Comparison of ENCODE assay signal across 9 mouse cellular contexts in the genomic region with DNA sequence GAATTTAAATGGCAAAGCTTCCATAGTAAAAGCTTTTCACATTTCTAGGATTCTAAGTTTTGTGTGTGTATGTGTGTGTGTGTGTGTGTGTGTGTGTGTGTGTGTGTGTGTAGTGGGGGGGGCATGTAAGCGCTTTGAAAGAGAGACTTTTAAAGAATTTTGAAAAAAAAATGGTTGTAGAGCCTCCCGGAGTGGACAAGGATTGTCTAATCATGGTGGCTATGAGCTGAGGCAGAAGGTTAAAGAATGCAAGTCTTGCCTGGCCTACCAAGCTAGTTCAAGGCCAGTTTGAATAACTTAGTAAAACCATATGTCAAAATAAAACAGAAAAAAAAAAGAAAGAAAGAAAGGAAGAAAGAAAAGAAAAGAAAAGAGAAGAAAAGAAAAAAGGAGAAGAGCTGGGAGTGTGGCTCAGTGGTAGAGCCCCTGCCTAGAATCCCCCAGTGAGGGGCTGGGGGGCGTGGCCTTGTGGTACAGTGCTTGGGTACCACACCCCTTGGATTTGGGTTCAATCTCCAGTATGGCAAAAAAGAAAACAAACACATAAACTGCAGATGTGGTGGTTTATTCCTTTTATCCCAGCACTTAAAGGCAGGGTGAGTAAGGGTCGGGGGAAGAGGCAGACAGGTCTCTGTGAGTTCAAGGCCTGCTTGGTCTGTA. TPM values are rescaled to one million over a fixed set of nuclear protein-coding genes. Genes with fewer than 3 reads are reported as not detected.
A peak's percentile ranks its signal among the peaks of the same experiment; 100 is the strongest.
DNase-seq lines count a peak whose midpoint lies in the region; ATAC-seq and TF ChIP-seq lines count a peak whose summit lies in the region.
"Had no signal": no experiment of that assay in that cellular context is flagged by ENCODE, and none has a peak within 500 bp of the region (broad histone marks: within the 10 kb centered on the region; RNA-seq: fewer than 3 reads in every experiment).

No protein-coding gene starts in this region.

- peaks cover 50% of the 10 kb centered on the region for H3K4me1 ChIP-seq in heart, embryonic 12.5 days (replicated peaks)
- H3K4me1 ChIP-seq in forebrain, postnatal 0 days (ENCODE audit: insufficient read depth): peaks cover 10% of the 10 kb centered on the region; the same call in 1 of the 2 replicates
- peaks cover 87% of the 10 kb centered on the region for H3K4me1 ChIP-seq in liver, embryonic 15.5 days (replicated peaks)

- no peak for TF ChIP-seq CTCF in forebrain, postnatal 0 days (IDR thresholded peaks at IDR 0.05; ENCODE audit: low read depth)

- H3K36me3 ChIP-seq in heart, embryonic 12.5 days: peaks cover 38% of the 10 kb centered on the region
- no peaks in the 10 kb centered on the region for H3K36me3 ChIP-seq in forebrain, postnatal 0 days (ENCODE audit: insufficient read depth)
- H3K36me3 ChIP-seq in liver, embryonic 15.5 days (replicated peaks): peaks cover 39% of the 10 kb centered on the region

- H3K4me3 ChIP-seq in heart, embryonic 12.5 days: peak overlapping the region; percentile 62
- peak overlapping the region; percentile 50 for H3K4me3 ChIP-seq in forebrain, postnatal 0 days (ENCODE audit: low read depth, low read length)
- peak overlapping the region; percentile 68 for H3K4me3 ChIP-seq in liver, embryonic 15.5 days (replicated peaks)

- 0 out of 2 replicates have a peak overlapping the region, but pooled peaks have one; percentile 82 for H3K9ac ChIP-seq in heart, embryonic 12.5 days
- H3K9ac ChIP-seq in forebrain, postnatal 0 days: peak overlapping the region; percentile 65; the same call in 1 of the 2 replicates
- peak overlapping the region; percentile 81 for H3K9ac ChIP-seq in liver, embryonic 15.5 days

- intact Hi-C loops in heart, postnatal 36 days (cut with DNase I): loop anchor here (2.0 kb wide), 1 partner anchor 27 kb away; no protein-coding TSS in a partner anchor
- intact Hi-C loops in gastrocnemius, postnatal 14 days (cut with DNase I; ENCODE audit: low total_unique reads): no loop called here

- 84% methylated on average over 4 of the region's 4 CpGs for WGBS in heart, embryonic 12.5 days
- WGBS in forebrain, postnatal 0 days: 94% methylated on average over 4 of the region's 4 CpGs
- 72% methylated on average over 4 of the region's 4 CpGs for WGBS in liver, embryonic 15.5 days (ENCODE audit: insufficient replicate concordance)

- H3K27me3 ChIP-seq in heart, embryonic 12.5 days (replicated peaks): no peaks in the 10 kb centered on the region
- H3K27me3 ChIP-seq in forebrain, postnatal 0 days (ENCODE audit: insufficient read depth, low read length): no peaks in the 10 kb centered on the region
- H3K27me3 ChIP-seq in liver, embryonic 15.5 days: no peaks in the 10 kb centered on the region
- H3K27me3 ChIP-seq: CH12.LX had no signal

- no peak for ATAC-seq in heart, embryonic 12.5 days (ENCODE audit: insufficient number of reproducible peaks, low FRiP score)
- ATAC-seq in forebrain, postnatal 0 days: no peak; the same call in 1 of the 2 replicates
- ATAC-seq in liver, embryonic 15.5 days (ENCODE audit: insufficient read depth): no peak
- ATAC-seq in granulocyte monocyte progenitor cell, adult 5-6 weeks (replicated peaks; ENCODE audit: poor library complexity, severe bottlenecking): no peak

- DNase-seq in heart, postnatal 36 days: no peak
- DNase-seq in ZHBTc4 (ENCODE audit: low read depth, low spot score): peak; percentile 29
- DNase-seq in forebrain, postnatal 0 days: no peak
- no peak for DNase-seq in gastrocnemius, postnatal 14 days
- no peak for DNase-seq in adrenal gland, postnatal 36 days

- no peaks in the 10 kb centered on the region for H3K9me3 ChIP-seq in heart, embryonic 12.5 days (replicated peaks)
- H3K9me3 ChIP-seq in forebrain, postnatal 0 days (ENCODE audit: low read length): no peaks in the 10 kb centered on the region
- no peaks in the 10 kb centered on the region for H3K9me3 ChIP-seq in liver, embryonic 15.5 days (replicated peaks)

- peak overlapping the region; percentile 92 for H3K4me2 ChIP-seq in heart, embryonic 12.5 days
- peak overlapping the region; percentile 88 for H3K4me2 ChIP-seq in forebrain, postnatal 0 days (ENCODE audit: low read depth)
- peak overlapping the region; percentile 92 for H3K4me2 ChIP-seq in liver, embryonic 15.5 days

- peak overlapping the region; percentile 98 for H3K27ac ChIP-seq in heart, embryonic 12.5 days (ENCODE audit: poor library complexity, severe bottlenecking)
- no peak overlapping the region for H3K27ac ChIP-seq in forebrain, postnatal 0 days (ENCODE audit: low read depth, low read length)
- peak overlapping the region; percentile 98 for H3K27ac ChIP-seq in liver, embryonic 15.5 days (replicated peaks)

RNA-seq across cellular contexts. Expression of a gene that starts 6.8 kb away (rescaled TPM):
- polyA plus RNA-seq in heart, embryonic 12.5 days (2016; fragmentation: Nextera tagmentation; extraction: Ambion mirVana): 36.8 and 38.2 TPM in 2 replicates
- 1 to 10 TPM; 2.5 to 2.6 TPM for total RNA-seq in heart, postnatal 36 days (2021)
- total RNA-seq in forebrain, postnatal 0 days (2014; rRNA removed): 7.2 and 12.2 TPM in 2 replicates
- 1.1 and 2.0 TPM in 2 replicates for polyA plus RNA-seq in forebrain, postnatal 0 days (2015; fragmentation: Nextera tagmentation; extraction: Ambion mirVana)
- polyA plus RNA-seq in liver, embryonic 15.5 days (2015; fragmentation: Nextera tagmentation; extraction: Ambion mirVana): 31.4 and 37.5 TPM in 2 replicates
- total RNA-seq in granulocyte monocyte progenitor cell, adult 5-6 weeks (2014; fragmentation: Nextera tagmentation): 0.04 and 1.1 TPM in 2 replicates
- total RNA-seq in granulocyte monocyte progenitor cell, adult 5-6 weeks (2017): 0.05 and 0.47 TPM in 2 replicates
- total RNA-seq in gastrocnemius, postnatal 14 days (2021): 1 to 10 TPM; 1.6 to 6.0 TPM
- total RNA-seq in adrenal gland, postnatal 36 days (2021): 1 to 10 TPM; 1.6 to 2.7 TPM

RNA-seq across cellular contexts. Expression of a gene that starts 18.4 kb away (rescaled TPM):
- 0.06 and 0.14 TPM in 2 replicates for polyA plus RNA-seq in heart, embryonic 12.5 days (2016; fragmentation: Nextera tagmentation; extraction: Ambion mirVana)
- total RNA-seq in heart, postnatal 36 days (2021): under 1 TPM; 0.14 to 0.16 TPM
- total RNA-seq in forebrain, postnatal 0 days (2014; rRNA removed): 2.3 and 5.1 TPM in 2 replicates
- 3.3 and 5.7 TPM in 2 replicates for polyA plus RNA-seq in forebrain, postnatal 0 days (2015; fragmentation: Nextera tagmentation; extraction: Ambion mirVana)
- polyA plus RNA-seq in liver, embryonic 15.5 days (2015; fragmentation: Nextera tagmentation; extraction: Ambion mirVana): 0.13 and 0.24 TPM in 2 replicates
- 0.15 and 0.49 TPM in 2 replicates for total RNA-seq in granulocyte monocyte progenitor cell, adult 5-6 weeks (2014; fragmentation: Nextera tagmentation)
- 0.22 and 0.41 TPM in 2 replicates for total RNA-seq in granulocyte monocyte progenitor cell, adult 5-6 weeks (2017)
- under 1 TPM; 0.04 to 0.09 TPM for total RNA-seq in gastrocnemius, postnatal 14 days (2021)
- under 1 TPM; 0.30 to 0.46 TPM for total RNA-seq in adrenal gland, postnatal 36 days (2021)
- total RNA-seq: CH12.LX had no signal

RNA-seq across cellular contexts. Expression of a gene that starts 27.7 kb away (rescaled TPM):
- 87.3 and 91.9 TPM in 2 replicates for polyA plus RNA-seq in heart, embryonic 12.5 days (2016; fragmentation: Nextera tagmentation; extraction: Ambion mirVana)
- total RNA-seq in heart, postnatal 36 days (2021): 100 to 1,000 TPM; 107 to 109 TPM
- total RNA-seq in forebrain, postnatal 0 days (2014; rRNA removed): 56.6 and 65.7 TPM in 2 replicates
- 129 and 137 TPM in 2 replicates for polyA plus RNA-seq in forebrain, postnatal 0 days (2015; fragmentation: Nextera tagmentation; extraction: Ambion mirVana)
- polyA plus RNA-seq in liver, embryonic 15.5 days (2015; fragmentation: Nextera tagmentation; extraction: Ambion mirVana): 43.2 and 45.3 TPM in 2 replicates
- total RNA-seq in granulocyte monocyte progenitor cell, adult 5-6 weeks (2014; fragmentation: Nextera tagmentation): 96.2 and 123 TPM in 2 replicates
- 81.0 and 89.8 TPM in 2 replicates for total RNA-seq in granulocyte monocyte progenitor cell, adult 5-6 weeks (2017)
- total RNA-seq in gastrocnemius, postnatal 14 days (2021): 10 to 100 TPM; 56.3 to 67.8 TPM
- 10 to 100 TPM; 71.5 to 87.2 TPM for total RNA-seq in adrenal gland, postnatal 36 days (2021)
